Mouse (Mus musculus) thymus, postnatal 0 days (tissue): ENCODE measurements around the gene Vegfd. TPM values are rescaled to one million over a fixed set of nuclear protein-coding genes. Genes with fewer than 3 reads are reported as not detected.

Experiments used
- polyA plus RNA-seq: library from polyadenylated mRNA; unstranded; fragments of >200 nt; fragmentation: Nextera tagmentation; extraction: Ambion mirVana; gene quantifications from 2 replicates; pipeline ENCODE4 v1.2.1, GENCODE M21; 2015

Vegfd gene
- polyA plus RNA-seq, 1 experiment from 2014 or later = 0.64 TPM

Other genes starting within 250 kb of the Vegfd start
- gene Ace2, start 234.0 kb upstream of the Vegfd start, polyA plus RNA-seq = 3.4 and 4.2 TPM in 2 replicates
- 0.39 and 0.72 TPM in 2 replicates for gene Bmx, start 115.2 kb upstream of the Vegfd start, polyA plus RNA-seq
- 5.6 and 6.8 TPM in 2 replicates for gene Pir, start 104.0 kb upstream of the Vegfd start, polyA plus RNA-seq
- 10.7 and 11.0 TPM in 2 replicates for gene Piga, start 46.4 kb downstream of the Vegfd start, polyA plus RNA-seq
- not detected in 2 replicates for gene Asb11, start 63.6 kb downstream of the Vegfd start, polyA plus RNA-seq
- gene Asb9, start 132.9 kb downstream of the Vegfd start, polyA plus RNA-seq = not detected in 2 replicates